Mouse (Mus musculus) bone marrow macrophage, adult 2 months (primary cell): ENCODE results near the gene Nol11.

Experiments used
- CTCF ChIP-seq: IDR thresholded peaks from 2 replicates; pipeline ENCODE4 v1.5.1; 2012; ENCODE audit warnings: low read depth, mild to moderate bottlenecking, low read length, moderate library complexity
- POLR2A ChIP-seq: IDR thresholded peaks from 2 replicates; pipeline ENCODE4 v1.6.1; 2012; ENCODE audit warnings: mild to moderate bottlenecking, low read depth, low read length, borderline replicate concordance

- TF ChIP-seq CTCF (no peak), POLR2A (no peak)
These were observed 12.6 kb upstream of the Nol11 start for GRCm38 (mm10) chr11:107201773-107202172.
